Mouse (Mus musculus): Measurements from ENCODE around the gene Rbms3. TPM values are rescaled to one million over a fixed set of nuclear protein-coding genes. Genes with fewer than 3 reads are reported as not detected.
A peak's percentile ranks its signal among the peaks of the same experiment; 100 is the strongest.

Gene Rbms3
- polyA plus RNA-seq, 1 experiment from 2014 or later = 80.5 TPM

- peaks cover 18% of the 10 kb centered on the region for H3K4me1 ChIP-seq (replicated peaks)
- H3K27ac ChIP-seq (replicated peaks) = no peak overlapping the region
- no peaks in the 10 kb centered on the region for H3K27me3 ChIP-seq
- ATAC-seq (ENCODE audit: low FRiP score, low read depth) = no peak
- H3K9me3 ChIP-seq = no peaks in the 10 kb centered on the region
- no peaks in the 10 kb centered on the region for H3K36me3 ChIP-seq
- no peak overlapping the region for H3K9ac ChIP-seq
- no peak overlapping the region for H3K4me3 ChIP-seq
- H3K4me2 ChIP-seq = no peak overlapping the region
Observed at GRCm38 (mm10) chr9:117397071-117397470, 232.6 kb downstream of the Rbms3 start.

- Histone ChIP-seq H3K4me2 (no peak overlapping the region), H3K9ac (no peak overlapping the region), H3K27ac (replicated peaks) (no peak overlapping the region), H3K36me3 (no peaks in the 10 kb centered on the region), H3K4me1 (replicated peaks) (peaks cover 18% of the 10 kb centered on the region), H3K9me3 (no peaks in the 10 kb centered on the region), H3K4me3 (no peak overlapping the region), H3K27me3 (no peaks in the 10 kb centered on the region)
- WGBS = 73% methylated on average over 8 of the region's 8 CpGs
- ATAC-seq (ENCODE audit: low FRiP score, low read depth) = no peak
Observed at GRCm38 (mm10) chr9:117396586-117396985, 233.1 kb downstream of the Rbms3 start.

GRCm38 (mm10) chr9:117393626-117394525 lies 235.8 kb downstream of the Rbms3 start:
- peaks cover 7% of the 10 kb centered on the region for H3K4me1 ChIP-seq (replicated peaks)
- no peak overlapping the region for H3K4me2 ChIP-seq
- H3K4me3 ChIP-seq = no peak overlapping the region
- 52% methylated on average over 18 of the region's 18 CpGs for WGBS
- no peaks in the 10 kb centered on the region for H3K9me3 ChIP-seq
- H3K36me3 ChIP-seq = no peaks in the 10 kb centered on the region
- H3K27ac ChIP-seq (replicated peaks) = 0 out of 2 replicates have a peak overlapping the region, but pooled peaks have one; percentile 2
- H3K9ac ChIP-seq = no peak overlapping the region
- H3K27me3 ChIP-seq = no peaks in the 10 kb centered on the region
- ATAC-seq (ENCODE audit: low FRiP score, low read depth) = peak; percentile 38; the same call in 1 of the 2 replicates

GRCm38 (mm10) chr9:117388024-117388423 lies 241.7 kb downstream of the Rbms3 start:
- no peak for ATAC-seq (ENCODE audit: low FRiP score, low read depth)
- H3K9ac ChIP-seq = no peak overlapping the region
- H3K36me3 ChIP-seq = no peaks in the 10 kb centered on the region
- H3K4me2 ChIP-seq = no peak overlapping the region
- no peak overlapping the region for H3K27ac ChIP-seq (replicated peaks)
- H3K4me1 ChIP-seq (replicated peaks) = peaks cover 5% of the 10 kb centered on the region
- no peaks in the 10 kb centered on the region for H3K27me3 ChIP-seq
- H3K4me3 ChIP-seq = no peak overlapping the region
- H3K9me3 ChIP-seq = no peaks in the 10 kb centered on the region
- WGBS = 78% methylated on average over 9 of the region's 9 CpGs

- WGBS = 80% methylated on average over 5 of the region's 5 CpGs
- Histone ChIP-seq H3K4me3 (no peak overlapping the region), H3K27me3 (0 out of 2 replicates have a peak, but pooled peaks cover 3% of the 10 kb centered on the region), H3K9ac (no peak overlapping the region), H3K4me2 (no peak overlapping the region), H3K27ac (replicated peaks) (no peak overlapping the region), H3K9me3 (no peaks in the 10 kb centered on the region), H3K36me3 (no peaks in the 10 kb centered on the region), H3K4me1 (replicated peaks) (peaks cover 9% of the 10 kb centered on the region)
- no peak for ATAC-seq (ENCODE audit: low FRiP score, low read depth)
Observed at GRCm38 (mm10) chr9:117380876-117381275, 248.8 kb downstream of the Rbms3 start.

GRCm38 (mm10) chr9:117380076-117380475 lies 249.6 kb downstream of the Rbms3 start:
- 0 out of 2 replicates have a peak, but pooled peaks cover 3% of the 10 kb centered on the region for H3K27me3 ChIP-seq
- no peaks in the 10 kb centered on the region for H3K9me3 ChIP-seq
- H3K4me1 ChIP-seq (replicated peaks) = peaks cover 9% of the 10 kb centered on the region
- H3K9ac ChIP-seq = no peak overlapping the region
- 19% methylated on average over 5 of the region's 5 CpGs for WGBS
- ATAC-seq (ENCODE audit: low FRiP score, low read depth) = peak; percentile 34; the same call in 1 of the 2 replicates
- no peaks in the 10 kb centered on the region for H3K36me3 ChIP-seq
- no peak overlapping the region for H3K4me2 ChIP-seq
- no peak overlapping the region for H3K4me3 ChIP-seq
- H3K27ac ChIP-seq (replicated peaks) = no peak overlapping the region

GRCm38 (mm10) chr9:117379448-117379983 lies 250.2 kb downstream of the Rbms3 start:
- H3K4me3 ChIP-seq = no peak overlapping the region
- WGBS = 69% methylated on average over 16 of the region's 16 CpGs
- H3K27me3 ChIP-seq = 0 out of 2 replicates have a peak, but pooled peaks cover 3% of the 10 kb centered on the region
- no peak overlapping the region for H3K9ac ChIP-seq
- no peaks in the 10 kb centered on the region for H3K36me3 ChIP-seq
- H3K9me3 ChIP-seq = no peaks in the 10 kb centered on the region
- peaks cover 9% of the 10 kb centered on the region for H3K4me1 ChIP-seq (replicated peaks)
- no peak for ATAC-seq (ENCODE audit: low FRiP score, low read depth)
- H3K4me2 ChIP-seq = no peak overlapping the region
- no peak overlapping the region for H3K27ac ChIP-seq (replicated peaks)

GRCm38 (mm10) chr9:117378131-117378890 lies 251.4 kb downstream of the Rbms3 start:
- peaks cover 6% of the 10 kb centered on the region for H3K4me1 ChIP-seq (replicated peaks)
- WGBS = 83% methylated on average over 9 of the region's 9 CpGs
- ATAC-seq (ENCODE audit: low FRiP score, low read depth) = no peak
- no peaks in the 10 kb centered on the region for H3K9me3 ChIP-seq
- H3K27ac ChIP-seq (replicated peaks) = no peak overlapping the region
- H3K4me3 ChIP-seq = no peak overlapping the region
- H3K4me2 ChIP-seq = no peak overlapping the region
- H3K9ac ChIP-seq = no peak overlapping the region
- 0 out of 2 replicates have a peak, but pooled peaks cover 3% of the 10 kb centered on the region for H3K27me3 ChIP-seq
- no peaks in the 10 kb centered on the region for H3K36me3 ChIP-seq

GRCm38 (mm10) chr9:117375776-117376175 lies 253.9 kb downstream of the Rbms3 start:
- Histone ChIP-seq H3K4me2 (no peak overlapping the region), H3K9ac (no peak overlapping the region), H3K36me3 (no peaks in the 10 kb centered on the region), H3K9me3 (no peaks in the 10 kb centered on the region), H3K4me3 (no peak overlapping the region), H3K4me1 (replicated peaks) (peaks cover under 1% of the 10 kb centered on the region; the same call in 1 of the 2 replicates), H3K27ac (replicated peaks) (no peak overlapping the region), H3K27me3 (no peaks in the 10 kb centered on the region)
- 91% methylated on average over 3 of the region's 3 CpGs for WGBS
- no peak for ATAC-seq (ENCODE audit: low FRiP score, low read depth)

GRCm38 (mm10) chr9:117373164-117373741 lies 256.5 kb downstream of the Rbms3 start:
- H3K27me3 ChIP-seq = no peaks in the 10 kb centered on the region
- WGBS = 42% methylated on average over 7 of the region's 7 CpGs
- ATAC-seq (ENCODE audit: low FRiP score, low read depth) = no peak
- no peak overlapping the region for H3K27ac ChIP-seq (replicated peaks)
- no peak overlapping the region for H3K4me2 ChIP-seq
- H3K9me3 ChIP-seq = no peaks in the 10 kb centered on the region
- no peaks in the 10 kb centered on the region for H3K4me1 ChIP-seq (replicated peaks)
- no peaks in the 10 kb centered on the region for H3K36me3 ChIP-seq
- H3K4me3 ChIP-seq = no peak overlapping the region
- no peak overlapping the region for H3K9ac ChIP-seq

- Histone ChIP-seq H3K27me3 (no peaks in the 10 kb centered on the region), H3K4me3 (no peak overlapping the region), H3K9ac (no peak overlapping the region), H3K9me3 (no peaks in the 10 kb centered on the region), H3K4me1 (replicated peaks) (no peaks in the 10 kb centered on the region), H3K4me2 (no peak overlapping the region), H3K27ac (replicated peaks) (no peak overlapping the region), H3K36me3 (no peaks in the 10 kb centered on the region)
- 83% methylated on average over 5 of the region's 5 CpGs for WGBS
- no peak for ATAC-seq (ENCODE audit: low FRiP score, low read depth)
Observed at GRCm38 (mm10) chr9:117371980-117372379, 257.7 kb downstream of the Rbms3 start.
